Mouse (Mus musculus) heart, postnatal 10 days (tissue): ENCODE data around the gene Fam78b. TPM values are rescaled to one million over a fixed set of nuclear protein-coding genes. Genes with fewer than 3 reads are reported as not detected.

Source experiments
- DNase-seq, 2 experiments: peaks; one replicate each; pipeline ENCODE4 v3.0.0; 2021
- intact Hi-C: fragments of 180-260 bp; cut with DNase I; formaldehyde crosslinking; loops from one replicate; pipeline ENCODE4 v1.15.1; 2025
- total RNA-seq, 2 experiments: library from RNA; stranded (reverse); gene quantifications; 2 replicates each; pipeline ENCODE4 v1.2.3; 2021

Fam78b gene
- total RNA-seq, 2 experiments from 2014 or later, result 4.9 to 7.1 TPM

GRCm38 (mm10) chr1:167084330-167084729, 83.1 kb downstream of the Fam78b start:
- intact Hi-C loops, result no loop called here
- no peak for DNase-seq

- intact Hi-C loops, result no loop called here
- DNase-seq, result no peak
These were observed 84.2 kb downstream of the Fam78b start for GRCm38 (mm10) chr1:167085461-167085860.

GRCm38 (mm10) chr1:167090466-167090865, 89.2 kb downstream of the Fam78b start:
- DNase-seq, result no peak
- intact Hi-C loops, result no loop called here

GRCm38 (mm10) chr1:167093551-167093950, 92.3 kb downstream of the Fam78b start:
- intact Hi-C loops, result no loop called here
- DNase-seq, result no peak

- DNase-seq, result no peak
- intact Hi-C loops, result no loop called here
These were observed 93.5 kb downstream of the Fam78b start for GRCm38 (mm10) chr1:167094589-167095148.

- intact Hi-C loops, result no loop called here
- no peak for DNase-seq
These were observed 97.5 kb downstream of the Fam78b start for GRCm38 (mm10) chr1:167098741-167099140.

GRCm38 (mm10) chr1:167102046-167102445, 100.8 kb downstream of the Fam78b start:
- DNase-seq, result no peak
- intact Hi-C loops, result no loop called here

GRCm38 (mm10) chr1:167102566-167102965, 101.3 kb downstream of the Fam78b start:
- intact Hi-C loops, result no loop called here

GRCm38 (mm10) chr1:167104956-167105626, 103.9 kb downstream of the Fam78b start:
- intact Hi-C loops, result no loop called here
- no peak for DNase-seq

More at GRCm38 (mm10) chr1:167102566-167102965, 101.3 kb downstream of the Fam78b start:
- no peak for DNase-seq

- intact Hi-C loops, result no loop called here
These were observed 104.7 kb downstream of the Fam78b start for GRCm38 (mm10) chr1:167105916-167106315.

GRCm38 (mm10) chr1:167108973-167109509, 107.8 kb downstream of the Fam78b start:
- intact Hi-C loops, result no loop called here
- DNase-seq, result no peak

More at GRCm38 (mm10) chr1:167105916-167106315, 104.7 kb downstream of the Fam78b start:
- DNase-seq, result no peak

- DNase-seq, result no peak
- intact Hi-C loops, result no loop called here
These were observed 113.3 kb downstream of the Fam78b start for GRCm38 (mm10) chr1:167114363-167115050.

GRCm38 (mm10) chr1:167115121-167115520, 113.9 kb downstream of the Fam78b start:
- DNase-seq, result no peak
- intact Hi-C loops, result no loop called here

- intact Hi-C loops, result no loop called here
These were observed 115.5 kb downstream of the Fam78b start for GRCm38 (mm10) chr1:167116733-167117132.

GRCm38 (mm10) chr1:167118971-167119370, 117.8 kb downstream of the Fam78b start:
- no peak for DNase-seq
- intact Hi-C loops, result no loop called here

More at GRCm38 (mm10) chr1:167116733-167117132, 115.5 kb downstream of the Fam78b start:
- DNase-seq, result no peak

GRCm38 (mm10) chr1:167119439-167119838, 118.2 kb downstream of the Fam78b start:
- DNase-seq, result no peak
- intact Hi-C loops, result no loop called here

GRCm38 (mm10) chr1:167122436-167122835, 121.2 kb downstream of the Fam78b start:
- no peak for DNase-seq
- intact Hi-C loops, result no loop called here

GRCm38 (mm10) chr1:167123551-167123950, 122.3 kb downstream of the Fam78b start:
- no peak for DNase-seq
- intact Hi-C loops, result no loop called here

GRCm38 (mm10) chr1:167125870-167126269, 124.7 kb downstream of the Fam78b start:
- intact Hi-C loops, result no loop called here
- DNase-seq, result no peak

GRCm38 (mm10) chr1:167126292-167126691, 125.1 kb downstream of the Fam78b start:
- DNase-seq, result no peak
- intact Hi-C loops, result no loop called here

GRCm38 (mm10) chr1:167135748-167136147, 134.5 kb downstream of the Fam78b start:
- intact Hi-C loops, result no loop called here
- DNase-seq, result no peak
